Mouse (Mus musculus) urinary bladder, postnatal 4 days (tissue): Measurements from ENCODE around the gene Hemgn.
A peak's percentile ranks its signal among the peaks of the same experiment; 100 is the strongest.

ENCODE experiments used
- DNase-seq, 2 experiments: peaks; one replicate each; pipeline ENCODE4 v3.0.0; 2021 to 2022; ENCODE audit warnings: low spot score in 2 of 2

Hemgn gene

GRCm38 (mm10) chr4:46359539-46360253 is 53.6 kb downstream of the Hemgn start:
- DNase-seq = no peak

GRCm38 (mm10) chr4:46356351-46357133 is 56.8 kb downstream of the Hemgn start:
- DNase-seq = peak in 1 of 2 experiments; percentile 40

- no peak for DNase-seq
These were observed 60.3 kb downstream of the Hemgn start for GRCm38 (mm10) chr4:46353045-46353444.

GRCm38 (mm10) chr4:46349530-46349929 is 63.8 kb downstream of the Hemgn start:
- DNase-seq = no peak

- DNase-seq = no peak
These were observed 64.4 kb downstream of the Hemgn start for GRCm38 (mm10) chr4:46348897-46349296.

GRCm38 (mm10) chr4:46347580-46348515 is 65.5 kb downstream of the Hemgn start:
- no peak for DNase-seq

GRCm38 (mm10) chr4:46347141-46347540 is 66.2 kb downstream of the Hemgn start:
- no peak for DNase-seq

GRCm38 (mm10) chr4:46346221-46346620 is 67.1 kb downstream of the Hemgn start:
- DNase-seq = no peak

- no peak for DNase-seq
These were observed 67.6 kb downstream of the Hemgn start for GRCm38 (mm10) chr4:46345773-46346100.

GRCm38 (mm10) chr4:46345056-46345772 is 68.1 kb downstream of the Hemgn start:
- DNase-seq = no peak

- DNase-seq = no peak
These were observed 69.0 kb downstream of the Hemgn start for GRCm38 (mm10) chr4:46344288-46344687.
